Mouse (Mus musculus): ENCODE measurements around the gene Brsk1. TPM values are rescaled to one million over a fixed set of nuclear protein-coding genes. Genes with fewer than 3 reads are reported as not detected.

Gene Brsk1
- polyA plus RNA-seq, 1 experiment from 2014 or later, result 0.31 TPM

GRCm38 (mm10) chr7:4659911-4660443 is 30.4 kb upstream of the Brsk1 start:
- Histone ChIP-seq H3K9ac (replicated peaks; ENCODE audit: low read depth) (peak overlapping the region; percentile 57; the same call in 1 of the 2 replicates), H3K36me3 (ENCODE audit: insufficient read depth, low read length) (0 out of 2 replicates have a peak, but pooled peaks cover 7% of the 10 kb centered on the region), H3K27ac (ENCODE audit: low read length) (peak overlapping the region; percentile 92; the same call in 1 of the 2 replicates), H3K4me2 (replicated peaks; ENCODE audit: low read depth, low read length) (peak overlapping the region; percentile 69), H3K4me1 (ENCODE audit: insufficient read depth, low read depth, low read length) (peaks cover 11% of the 10 kb centered on the region; the same call in 1 of the 2 replicates), H3K4me3 (ENCODE audit: low read depth, low read length) (no peak overlapping the region), H3K9me3 (ENCODE audit: low read length) (no peaks in the 10 kb centered on the region), H3K27me3 (replicated peaks; ENCODE audit: insufficient read depth, low read length) (no peaks in the 10 kb centered on the region)
- WGBS, result 54% methylated on average over 3 of the region's 3 CpGs
- TF ChIP-seq CTCF (IDR thresholded peaks at IDR 0.05), result no peak
- TF ChIP-seq EP300 (IDR thresholded peaks at IDR 0.05), result no peak
- ATAC-seq, result no peak
- DNase-seq (ENCODE audit: low spot score), result no peak

GRCm38 (mm10) chr7:4663179-4663578 is 27.2 kb upstream of the Brsk1 start:
- H3K36me3 ChIP-seq (ENCODE audit: insufficient read depth, low read length), result 0 out of 2 replicates have a peak, but pooled peaks cover 7% of the 10 kb centered on the region
- DNase-seq (ENCODE audit: low spot score) (no peak), ATAC-seq (no peak)
- no peaks in the 10 kb centered on the region for H3K4me1 ChIP-seq (ENCODE audit: insufficient read depth, low read depth, low read length)
- H3K4me3 ChIP-seq (ENCODE audit: low read depth, low read length), result no peak overlapping the region
- no peaks in the 10 kb centered on the region for H3K9me3 ChIP-seq (ENCODE audit: low read length)
- 81% methylated on average over 8 of the region's 8 CpGs for WGBS
- no peaks in the 10 kb centered on the region for H3K27me3 ChIP-seq (replicated peaks; ENCODE audit: insufficient read depth, low read length)
- H3K9ac ChIP-seq (replicated peaks; ENCODE audit: low read depth), result no peak overlapping the region
- H3K27ac ChIP-seq (ENCODE audit: low read length), result no peak overlapping the region
- no peak overlapping the region for H3K4me2 ChIP-seq (replicated peaks; ENCODE audit: low read depth, low read length)
- no peak for TF ChIP-seq CTCF (IDR thresholded peaks at IDR 0.05)
- TF ChIP-seq EP300 (IDR thresholded peaks at IDR 0.05), result no peak

- H3K9ac ChIP-seq (replicated peaks; ENCODE audit: low read depth), result no peak overlapping the region
- H3K4me3 ChIP-seq (ENCODE audit: low read depth, low read length), result no peak overlapping the region
- DNase-seq (ENCODE audit: low spot score) (no peak), ATAC-seq (no peak)
- H3K36me3 ChIP-seq (ENCODE audit: insufficient read depth, low read length), result 0 out of 2 replicates have a peak, but pooled peaks cover 7% of the 10 kb centered on the region
- 84% methylated on average over 2 of the region's 2 CpGs for WGBS
- no peaks in the 10 kb centered on the region for H3K9me3 ChIP-seq (ENCODE audit: low read length)
- H3K27me3 ChIP-seq (replicated peaks; ENCODE audit: insufficient read depth, low read length), result no peaks in the 10 kb centered on the region
- no peak for TF ChIP-seq CTCF (IDR thresholded peaks at IDR 0.05)
- no peaks in the 10 kb centered on the region for H3K4me1 ChIP-seq (ENCODE audit: insufficient read depth, low read depth, low read length)
- no peak overlapping the region for H3K4me2 ChIP-seq (replicated peaks; ENCODE audit: low read depth, low read length)
- no peak overlapping the region for H3K27ac ChIP-seq (ENCODE audit: low read length)
These were observed 26.7 kb upstream of the Brsk1 start for GRCm38 (mm10) chr7:4663742-4664141.

GRCm38 (mm10) chr7:4666871-4667270 is 23.5 kb upstream of the Brsk1 start:
- Histone ChIP-seq H3K9me3 (ENCODE audit: low read length) (no peaks in the 10 kb centered on the region), H3K4me2 (replicated peaks; ENCODE audit: low read depth, low read length) (no peak overlapping the region), H3K4me3 (ENCODE audit: low read depth, low read length) (no peak overlapping the region), H3K27ac (ENCODE audit: low read length) (no peak overlapping the region), H3K36me3 (ENCODE audit: insufficient read depth, low read length) (0 out of 2 replicates have a peak, but pooled peaks cover 7% of the 10 kb centered on the region), H3K9ac (replicated peaks; ENCODE audit: low read depth) (no peak overlapping the region), H3K27me3 (replicated peaks; ENCODE audit: insufficient read depth, low read length) (no peaks in the 10 kb centered on the region), H3K4me1 (ENCODE audit: insufficient read depth, low read depth, low read length) (no peaks in the 10 kb centered on the region)
- ATAC-seq, result no peak
- no peak for DNase-seq (ENCODE audit: low spot score)
- WGBS, result 96% methylated on average over 5 of the region's 5 CpGs
- no peak for TF ChIP-seq CTCF (IDR thresholded peaks at IDR 0.05)
- TF ChIP-seq EP300 (IDR thresholded peaks at IDR 0.05), result no peak

GRCm38 (mm10) chr7:4668506-4668905 is 21.9 kb upstream of the Brsk1 start:
- WGBS, result 96% methylated on average over 8 of the region's 8 CpGs
- no peak for DNase-seq (ENCODE audit: low spot score)
- H3K27ac ChIP-seq (ENCODE audit: low read length), result no peak overlapping the region
- H3K36me3 ChIP-seq (ENCODE audit: insufficient read depth, low read length), result 0 out of 2 replicates have a peak, but pooled peaks cover 7% of the 10 kb centered on the region
- H3K9me3 ChIP-seq (ENCODE audit: low read length), result no peaks in the 10 kb centered on the region
- H3K4me1 ChIP-seq (ENCODE audit: insufficient read depth, low read depth, low read length), result no peaks in the 10 kb centered on the region
- H3K4me2 ChIP-seq (replicated peaks; ENCODE audit: low read depth, low read length), result no peak overlapping the region
- no peaks in the 10 kb centered on the region for H3K27me3 ChIP-seq (replicated peaks; ENCODE audit: insufficient read depth, low read length)
- no peak for ATAC-seq
- no peak for TF ChIP-seq CTCF (IDR thresholded peaks at IDR 0.05)
- no peak for TF ChIP-seq EP300 (IDR thresholded peaks at IDR 0.05)
- H3K9ac ChIP-seq (replicated peaks; ENCODE audit: low read depth), result no peak overlapping the region
- no peak overlapping the region for H3K4me3 ChIP-seq (ENCODE audit: low read depth, low read length)

- Histone ChIP-seq H3K4me3 (ENCODE audit: low read depth, low read length) (no peak overlapping the region), H3K4me1 (ENCODE audit: insufficient read depth, low read depth, low read length) (no peaks in the 10 kb centered on the region), H3K9ac (replicated peaks; ENCODE audit: low read depth) (no peak overlapping the region), H3K36me3 (ENCODE audit: insufficient read depth, low read length) (0 out of 2 replicates have a peak, but pooled peaks cover 5% of the 10 kb centered on the region), H3K27ac (ENCODE audit: low read length) (no peak overlapping the region), H3K27me3 (replicated peaks; ENCODE audit: insufficient read depth, low read length) (no peaks in the 10 kb centered on the region), H3K4me2 (replicated peaks; ENCODE audit: low read depth, low read length) (no peak overlapping the region), H3K9me3 (ENCODE audit: low read length) (no peaks in the 10 kb centered on the region)
- 93% methylated on average over 9 of the region's 9 CpGs for WGBS
- no peak for TF ChIP-seq CTCF (IDR thresholded peaks at IDR 0.05)
- no peak for TF ChIP-seq EP300 (IDR thresholded peaks at IDR 0.05)
- DNase-seq (ENCODE audit: low spot score), result no peak
- no peak for ATAC-seq
These were observed 21.2 kb upstream of the Brsk1 start for GRCm38 (mm10) chr7:4669156-4669555.

Data from lung, postnatal 0 days (tissue).